Mouse (Mus musculus): ENCODE measurements around the gene Slc8a1. TPM values are rescaled to one million over a fixed set of nuclear protein-coding genes. Genes with fewer than 3 reads are reported as not detected.

Slc8a1 gene
- total and polyA plus RNA-seq, 2 experiments: 0.27 to 3.8 TPM

DNA sequence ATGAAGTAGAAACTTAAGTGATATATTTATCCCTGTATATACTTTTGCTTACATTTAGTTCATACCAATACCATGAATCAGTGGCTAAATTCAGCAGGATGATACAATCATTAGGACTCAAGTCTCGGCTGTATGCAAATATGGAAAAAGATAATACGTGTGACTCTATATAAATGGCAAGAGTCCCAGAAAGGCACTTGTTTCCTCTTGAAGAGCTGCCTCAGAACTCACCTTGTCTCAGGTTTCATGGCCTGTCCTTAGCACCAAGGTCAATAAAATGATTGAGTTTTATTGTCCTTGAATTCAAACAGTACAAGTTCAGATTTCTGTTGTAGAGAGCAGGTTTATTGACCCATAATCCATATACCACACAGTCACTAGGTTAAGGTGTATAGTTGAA lies 4.9 kb upstream of the Slc8a1 start:
- H3K27ac ChIP-seq (replicated peaks; ENCODE audit: insufficient read depth, low read depth, low read length): no peak overlapping the region
- no peaks in the 10 kb centered on the region for H3K27me3 ChIP-seq (ENCODE audit: control insufficient read depth, insufficient read depth, low read length)
- DNase-seq (ENCODE audit: extremely low read depth, low read depth, low spot score): no peak
- H3K4me3 ChIP-seq (ENCODE audit: insufficient read depth, low read depth, low read length): no peak overlapping the region
- TF ChIP-seq CTCF (IDR thresholded peaks at IDR 0.05; ENCODE audit: low read depth, low read length) (no peak), POLR2A (IDR thresholded peaks at IDR 0.05; ENCODE audit: extremely low read depth, insufficient read depth, low read length) (no peak)
- 72% methylated on average over 2 of the region's 2 CpGs for WGBS
- H3K79me2 ChIP-seq (ENCODE audit: control insufficient read depth, insufficient read depth, low read length): no peaks in the 10 kb centered on the region
- H3K4me1 ChIP-seq (ENCODE audit: control insufficient read depth, insufficient read depth, low read length): no peaks in the 10 kb centered on the region
- no peaks in the 10 kb centered on the region for H3K36me3 ChIP-seq (ENCODE audit: control insufficient read depth, insufficient read depth, low read length)
- no peak overlapping the region for H3K9ac ChIP-seq (ENCODE audit: low read depth, low read length)

DNA sequence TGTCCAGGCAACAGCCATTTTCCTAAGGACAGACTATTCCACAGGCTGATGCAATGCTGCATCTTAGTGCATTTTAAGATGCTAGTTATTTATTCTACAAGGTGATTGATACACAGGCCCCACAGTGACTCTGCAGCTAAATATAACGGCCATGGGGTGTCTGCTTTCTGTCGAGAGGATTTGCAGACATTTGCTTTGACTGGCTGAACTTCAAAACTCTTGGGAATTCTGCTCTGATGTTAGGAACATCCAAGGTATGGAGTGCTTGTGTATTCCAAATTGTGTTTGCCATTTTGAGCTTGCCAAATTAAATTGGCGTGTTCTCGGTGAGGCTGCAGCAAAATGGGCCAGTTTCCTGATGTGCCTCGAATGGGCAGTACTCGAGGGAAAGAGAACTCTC lies 2.4 kb upstream of the Slc8a1 start:
- no peaks in the 10 kb centered on the region for H3K4me1 ChIP-seq (ENCODE audit: control insufficient read depth, insufficient read depth, low read length)
- no peak for DNase-seq (ENCODE audit: extremely low read depth, low read depth, low spot score)
- no peaks in the 10 kb centered on the region for H3K79me2 ChIP-seq (ENCODE audit: control insufficient read depth, insufficient read depth, low read length)
- no peak overlapping the region for H3K27ac ChIP-seq (replicated peaks; ENCODE audit: insufficient read depth, low read depth, low read length)
- H3K27me3 ChIP-seq (ENCODE audit: control insufficient read depth, insufficient read depth, low read length): no peaks in the 10 kb centered on the region
- H3K36me3 ChIP-seq (ENCODE audit: control insufficient read depth, insufficient read depth, low read length): no peaks in the 10 kb centered on the region
- no peak overlapping the region for H3K9ac ChIP-seq (ENCODE audit: low read depth, low read length)
- TF ChIP-seq CTCF (IDR thresholded peaks at IDR 0.05; ENCODE audit: low read depth, low read length): no peak
- 75% methylated on average over 6 of the region's 6 CpGs for WGBS
- H3K4me3 ChIP-seq (ENCODE audit: insufficient read depth, low read depth, low read length): no peak overlapping the region

DNA sequence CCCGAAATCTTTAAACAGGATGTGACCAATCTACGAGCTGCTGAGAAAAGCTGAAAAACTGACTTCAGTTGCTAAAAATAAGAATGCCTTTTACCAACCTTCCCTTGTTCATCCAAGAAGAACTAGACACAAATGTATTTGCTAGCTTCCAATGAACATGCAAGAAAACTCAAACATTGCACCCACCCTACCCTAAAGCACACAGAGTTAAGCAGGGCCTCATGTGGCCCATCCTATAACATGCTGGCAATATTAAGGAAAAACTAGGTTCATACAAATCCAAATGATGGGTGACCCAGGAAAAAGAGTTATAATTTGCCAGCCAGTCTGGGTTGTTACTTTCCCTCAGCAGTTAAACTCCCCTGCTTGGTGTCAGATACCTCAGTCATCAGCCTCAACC lies 398 bp downstream of the Slc8a1 start:
- Histone ChIP-seq H3K4me3 (ENCODE audit: insufficient read depth, low read depth, low read length) (no peak overlapping the region), H3K9ac (ENCODE audit: low read depth, low read length) (no peak overlapping the region), H3K79me2 (ENCODE audit: control insufficient read depth, insufficient read depth, low read length) (no peaks in the 10 kb centered on the region), H3K27me3 (ENCODE audit: control insufficient read depth, insufficient read depth, low read length) (no peaks in the 10 kb centered on the region), H3K4me1 (ENCODE audit: control insufficient read depth, insufficient read depth, low read length) (no peaks in the 10 kb centered on the region), H3K27ac (replicated peaks; ENCODE audit: insufficient read depth, low read depth, low read length) (no peak overlapping the region), H3K36me3 (ENCODE audit: control insufficient read depth, insufficient read depth, low read length) (no peaks in the 10 kb centered on the region)
- 67% methylated on average over 2 of the region's 2 CpGs for WGBS
- TF ChIP-seq CTCF (IDR thresholded peaks at IDR 0.05; ENCODE audit: low read depth, low read length) (no peak), POLR2A (IDR thresholded peaks at IDR 0.05; ENCODE audit: extremely low read depth, insufficient read depth, low read length) (no peak)
- DNase-seq (ENCODE audit: extremely low read depth, low read depth, low spot score): no peak

DNA sequence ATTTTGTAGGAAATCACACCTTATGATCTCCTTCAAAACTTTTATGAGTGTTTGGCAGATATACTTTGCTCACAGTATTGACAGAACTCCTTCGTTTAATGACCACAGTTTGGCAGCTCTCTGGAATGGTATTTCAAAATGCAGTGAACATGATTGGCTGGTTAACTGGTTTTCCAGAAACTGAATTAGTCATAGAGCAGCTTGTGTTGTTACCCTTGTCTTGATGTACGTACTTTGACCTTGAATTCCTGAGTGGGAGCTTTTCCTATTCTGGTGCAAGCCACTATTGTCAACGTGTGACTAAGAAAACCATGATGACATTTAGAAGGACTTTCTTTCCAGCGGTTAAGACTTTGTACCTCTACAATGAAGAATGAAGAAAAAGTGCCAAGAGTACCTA lies 868 bp downstream of the Slc8a1 start:
- Histone ChIP-seq H3K27ac (replicated peaks; ENCODE audit: insufficient read depth, low read depth, low read length) (no peak overlapping the region), H3K4me3 (ENCODE audit: insufficient read depth, low read depth, low read length) (no peak overlapping the region), H3K27me3 (ENCODE audit: control insufficient read depth, insufficient read depth, low read length) (no peaks in the 10 kb centered on the region), H3K36me3 (ENCODE audit: control insufficient read depth, insufficient read depth, low read length) (no peaks in the 10 kb centered on the region), H3K9ac (ENCODE audit: low read depth, low read length) (no peak overlapping the region), H3K79me2 (ENCODE audit: control insufficient read depth, insufficient read depth, low read length) (no peaks in the 10 kb centered on the region), H3K4me1 (ENCODE audit: control insufficient read depth, insufficient read depth, low read length) (no peaks in the 10 kb centered on the region)
- DNase-seq (ENCODE audit: extremely low read depth, low read depth, low spot score): no peak
- TF ChIP-seq POLR2A (IDR thresholded peaks at IDR 0.05; ENCODE audit: extremely low read depth, insufficient read depth, low read length): no peak
- no peak for TF ChIP-seq CTCF (IDR thresholded peaks at IDR 0.05; ENCODE audit: low read depth, low read length)
- 60% methylated on average over 4 of the region's 4 CpGs for WGBS

DNA sequence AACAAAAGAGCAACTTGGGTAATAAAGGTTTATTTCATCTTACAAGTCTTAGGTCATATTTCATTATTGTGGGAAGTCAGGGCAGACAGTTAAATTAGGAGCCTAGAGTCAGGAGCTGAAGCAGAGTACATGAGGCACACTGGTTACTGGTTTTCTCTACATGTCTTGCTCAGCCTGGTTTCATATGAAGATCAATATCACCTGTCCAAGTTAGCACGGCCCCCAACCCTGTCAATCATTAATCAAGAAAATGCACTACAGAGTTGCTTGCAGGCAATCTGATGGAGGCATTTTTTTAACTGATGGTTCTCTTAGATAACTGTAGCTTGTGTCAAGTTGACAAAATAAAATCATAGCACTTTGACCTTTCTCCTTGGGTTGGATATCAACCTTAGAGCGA lies 2.6 kb downstream of the Slc8a1 start:
- Histone ChIP-seq H3K9ac (ENCODE audit: low read depth, low read length) (no peak overlapping the region), H3K79me2 (ENCODE audit: control insufficient read depth, insufficient read depth, low read length) (no peaks in the 10 kb centered on the region), H3K4me3 (ENCODE audit: insufficient read depth, low read depth, low read length) (no peak overlapping the region), H3K36me3 (ENCODE audit: control insufficient read depth, insufficient read depth, low read length) (no peaks in the 10 kb centered on the region), H3K27me3 (ENCODE audit: control insufficient read depth, insufficient read depth, low read length) (no peaks in the 10 kb centered on the region), H3K27ac (replicated peaks; ENCODE audit: insufficient read depth, low read depth, low read length) (no peak overlapping the region), H3K4me1 (ENCODE audit: control insufficient read depth, insufficient read depth, low read length) (no peaks in the 10 kb centered on the region)
- 42% methylated on average over 2 of the region's 2 CpGs for WGBS
- TF ChIP-seq CTCF (IDR thresholded peaks at IDR 0.05; ENCODE audit: low read depth, low read length) (no peak), POLR2A (IDR thresholded peaks at IDR 0.05; ENCODE audit: extremely low read depth, insufficient read depth, low read length) (no peak)
- DNase-seq (ENCODE audit: extremely low read depth, low read depth, low spot score): peak; percentile 3

DNA sequence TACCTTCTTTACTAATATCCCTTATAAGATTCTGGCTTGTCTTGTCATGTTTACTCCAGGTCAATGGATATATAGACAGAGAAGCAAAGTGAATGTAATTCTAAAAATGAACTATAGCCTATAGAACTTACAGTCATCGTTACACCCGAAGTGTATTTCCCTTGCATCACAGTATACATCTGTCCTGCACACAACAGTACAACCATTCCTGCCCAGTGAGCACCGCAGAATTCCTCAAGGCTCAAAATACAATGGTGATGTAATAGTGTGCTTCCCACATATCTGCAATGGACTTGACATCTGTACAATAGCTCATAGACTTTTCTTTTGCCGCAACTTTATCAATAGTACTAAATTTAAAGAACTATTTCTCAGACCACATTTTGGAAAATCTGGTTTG lies 8.3 kb downstream of the Slc8a1 start:
- Histone ChIP-seq H3K36me3 (ENCODE audit: control insufficient read depth, insufficient read depth, low read length) (no peaks in the 10 kb centered on the region), H3K4me1 (ENCODE audit: control insufficient read depth, insufficient read depth, low read length) (no peaks in the 10 kb centered on the region), H3K27me3 (ENCODE audit: control insufficient read depth, insufficient read depth, low read length) (no peaks in the 10 kb centered on the region), H3K79me2 (ENCODE audit: control insufficient read depth, insufficient read depth, low read length) (no peaks in the 10 kb centered on the region), H3K9ac (ENCODE audit: low read depth, low read length) (no peak overlapping the region), H3K4me3 (ENCODE audit: insufficient read depth, low read depth, low read length) (no peak overlapping the region), H3K27ac (replicated peaks; ENCODE audit: insufficient read depth, low read depth, low read length) (no peak overlapping the region)
- 92% methylated on average over 4 of the region's 4 CpGs for WGBS
- TF ChIP-seq POLR2A (IDR thresholded peaks at IDR 0.05; ENCODE audit: extremely low read depth, insufficient read depth, low read length) (no peak), CTCF (IDR thresholded peaks at IDR 0.05; ENCODE audit: low read depth, low read length) (no peak)
- DNase-seq (ENCODE audit: extremely low read depth, low read depth, low spot score): no peak
